Mouse (Mus musculus): Measurements from ENCODE around the gene Ppp4r2. TPM values are rescaled to one million over a fixed set of nuclear protein-coding genes. Genes with fewer than 3 reads are reported as not detected.

Ppp4r2 gene
- polyA plus RNA-seq, 1 experiment from 2014 or later = 8.0 TPM

DNA sequence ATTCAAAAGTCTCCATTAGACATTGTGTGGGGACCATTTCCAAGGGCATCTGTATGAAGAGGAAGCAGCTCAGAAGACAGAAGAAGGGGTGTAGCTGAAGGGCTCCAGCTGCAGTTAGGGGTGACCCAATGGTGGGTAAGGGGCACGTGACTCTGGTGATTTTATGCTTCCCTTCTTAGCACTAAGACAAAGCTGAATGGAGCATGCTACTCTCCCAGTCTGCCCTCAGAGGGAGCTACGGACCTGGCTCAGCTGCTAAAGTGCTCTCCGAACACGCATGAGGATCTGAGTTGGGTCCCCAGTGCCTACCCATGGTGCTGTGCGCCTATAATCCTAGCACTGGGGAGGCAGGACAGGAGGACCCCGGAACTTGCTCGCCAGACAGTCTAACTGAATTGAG is 52.0 kb downstream of the Ppp4r2 start:
- Histone ChIP-seq H3K27ac (replicated peaks) (no peak overlapping the region), H3K27me3 (no peaks in the 10 kb centered on the region), H3K4me3 (replicated peaks) (no peak overlapping the region), H3K4me2 (no peak overlapping the region), H3K36me3 (replicated peaks) (no peaks in the 10 kb centered on the region), H3K9ac (no peak overlapping the region), H3K9me3 (replicated peaks) (no peaks in the 10 kb centered on the region), H3K4me1 (replicated peaks) (no peaks in the 10 kb centered on the region)
- ATAC-seq (ENCODE audit: insufficient read depth) = no peak
- WGBS (ENCODE audit: insufficient replicate concordance) = 57% methylated on average over 7 of the region's 7 CpGs

DNA sequence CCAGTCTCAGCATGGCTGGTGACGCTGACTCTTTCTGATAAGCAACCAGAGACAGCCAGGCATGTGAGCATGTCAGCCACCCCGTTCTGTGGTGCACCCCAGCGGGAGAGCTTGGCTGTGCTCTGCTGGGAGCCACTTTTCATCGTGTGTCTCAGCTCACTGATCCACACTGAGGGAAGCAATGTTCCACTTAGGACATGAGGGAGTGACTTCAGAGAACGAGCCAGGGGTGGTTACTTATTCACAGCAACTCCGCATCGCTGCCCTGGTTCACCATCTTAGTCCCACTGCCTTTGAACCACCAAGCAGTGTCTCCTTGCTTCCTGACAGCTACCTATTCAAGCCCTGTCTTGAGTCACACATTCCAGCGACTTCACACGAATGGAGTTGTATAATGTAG is 53.6 kb downstream of the Ppp4r2 start:
- Histone ChIP-seq H3K4me3 (replicated peaks) (no peak overlapping the region), H3K27me3 (no peaks in the 10 kb centered on the region), H3K36me3 (replicated peaks) (no peaks in the 10 kb centered on the region), H3K9ac (no peak overlapping the region), H3K27ac (replicated peaks) (no peak overlapping the region), H3K4me2 (no peak overlapping the region), H3K4me1 (replicated peaks) (no peaks in the 10 kb centered on the region), H3K9me3 (replicated peaks) (no peaks in the 10 kb centered on the region)
- no peak for ATAC-seq (ENCODE audit: insufficient read depth)
- 72% methylated on average over 9 of the region's 9 CpGs for WGBS (ENCODE audit: insufficient replicate concordance)

DNA sequence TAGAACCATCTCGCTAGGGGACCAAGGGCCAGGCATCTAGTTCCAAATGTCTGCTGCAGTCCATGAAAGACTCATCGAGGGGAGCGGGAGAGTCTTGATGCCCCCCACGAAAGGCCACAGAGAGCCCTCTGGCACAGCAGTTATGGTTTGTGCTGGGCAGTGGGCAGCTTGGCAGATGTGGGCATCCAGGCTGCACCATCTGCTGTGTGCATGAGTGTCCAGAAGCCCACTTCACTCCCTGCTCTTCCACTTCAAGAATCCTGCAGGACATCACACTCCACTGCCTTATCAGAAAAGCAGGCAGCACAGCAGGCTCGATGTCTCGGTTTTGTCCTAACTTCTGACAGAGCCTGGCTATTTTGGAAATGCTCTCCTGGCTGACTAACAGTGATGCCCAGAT is 55.9 kb downstream of the Ppp4r2 start:
- 66% methylated on average over 6 of the region's 6 CpGs for WGBS (ENCODE audit: insufficient replicate concordance)
- no peak for ATAC-seq (ENCODE audit: insufficient read depth)
- no peaks in the 10 kb centered on the region for H3K27me3 ChIP-seq

DNA sequence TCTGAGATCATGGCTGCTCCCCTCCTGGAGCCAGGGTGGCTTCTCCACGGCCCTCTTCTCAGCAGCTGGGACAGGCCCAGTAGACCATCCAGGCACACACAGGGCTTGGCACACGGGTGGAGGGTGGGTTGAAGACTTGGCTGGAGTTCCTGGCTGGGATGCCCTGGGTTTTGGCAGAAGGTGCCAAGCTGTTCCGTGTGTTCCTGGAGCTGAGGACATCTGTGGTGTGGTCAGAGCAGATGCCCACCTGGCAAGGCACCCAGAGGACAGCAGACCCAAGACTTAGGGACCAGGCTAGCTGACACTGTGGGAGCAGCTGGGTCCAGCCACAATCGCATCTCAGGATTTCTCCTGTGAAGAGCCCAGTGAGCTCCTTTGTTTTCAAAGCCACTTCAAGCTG is 59.1 kb downstream of the Ppp4r2 start:
- ATAC-seq (ENCODE audit: insufficient read depth) = no peak
- H3K4me2 ChIP-seq = no peak overlapping the region
- WGBS (ENCODE audit: insufficient replicate concordance) = 60% methylated on average over 4 of the region's 4 CpGs
- H3K27me3 ChIP-seq = no peaks in the 10 kb centered on the region
- no peak overlapping the region for H3K9ac ChIP-seq
- no peaks in the 10 kb centered on the region for H3K36me3 ChIP-seq (replicated peaks)
- H3K4me1 ChIP-seq (replicated peaks) = no peaks in the 10 kb centered on the region
- H3K27ac ChIP-seq (replicated peaks) = no peak overlapping the region
- H3K9me3 ChIP-seq (replicated peaks) = no peaks in the 10 kb centered on the region
- H3K4me3 ChIP-seq (replicated peaks) = no peak overlapping the region

More for the DNA sequence above, 55.9 kb downstream of the Ppp4r2 start:
- Histone ChIP-seq H3K27ac (replicated peaks) (no peak overlapping the region), H3K9me3 (replicated peaks) (no peaks in the 10 kb centered on the region), H3K4me2 (no peak overlapping the region), H3K4me3 (replicated peaks) (no peak overlapping the region), H3K9ac (no peak overlapping the region), H3K4me1 (replicated peaks) (no peaks in the 10 kb centered on the region), H3K36me3 (replicated peaks) (no peaks in the 10 kb centered on the region)

DNA sequence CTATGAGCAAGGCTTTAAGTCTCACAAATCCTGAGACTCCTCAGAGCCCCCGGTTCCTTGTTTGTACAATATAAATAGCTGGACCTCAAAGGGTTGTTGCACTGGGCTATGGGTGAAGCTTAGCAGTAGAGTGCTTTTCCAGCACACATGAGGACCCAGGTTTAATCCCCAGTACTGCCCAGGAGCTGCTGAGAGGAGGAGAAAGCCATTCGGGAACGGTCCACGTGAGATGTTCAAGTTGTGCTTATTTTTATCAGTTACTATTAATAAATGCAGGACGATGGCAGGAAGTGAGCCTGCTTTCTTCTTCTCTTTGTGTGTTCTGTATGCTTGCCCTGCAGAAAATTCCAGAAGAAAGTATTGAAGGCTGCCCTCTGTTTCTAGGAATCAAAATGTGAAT is 59.7 kb downstream of the Ppp4r2 start:
- H3K4me2 ChIP-seq = no peak overlapping the region
- WGBS (ENCODE audit: insufficient replicate concordance) = 44% methylated on average over 5 of the region's 5 CpGs
- no peak for ATAC-seq (ENCODE audit: insufficient read depth)

DNA sequence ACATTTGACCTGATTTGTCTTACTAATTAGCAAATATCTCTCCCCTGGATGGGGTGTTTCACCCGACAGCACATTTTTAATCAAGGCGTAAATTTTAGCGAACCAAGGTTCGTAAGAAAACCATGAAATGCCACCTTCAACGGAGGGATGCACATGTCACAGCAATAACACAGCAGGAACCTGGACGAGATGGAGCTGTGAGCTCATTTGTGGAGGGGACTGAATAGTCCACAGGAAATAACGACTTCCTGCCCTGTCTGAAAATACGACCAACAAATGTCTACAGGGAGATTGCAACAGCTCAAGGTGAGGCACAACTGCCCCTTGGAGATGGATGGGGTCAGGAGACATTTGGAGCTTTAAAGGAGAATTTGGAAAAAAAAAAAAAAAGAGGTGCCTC is 61.8 kb downstream of the Ppp4r2 start:
- no peaks in the 10 kb centered on the region for H3K4me1 ChIP-seq (replicated peaks)
- 34% methylated on average over 8 of the region's 8 CpGs for WGBS (ENCODE audit: insufficient replicate concordance)
- ATAC-seq (ENCODE audit: insufficient read depth) = no peak

More for the DNA sequence above, 59.7 kb downstream of the Ppp4r2 start:
- H3K4me1 ChIP-seq (replicated peaks) = no peaks in the 10 kb centered on the region
- H3K9me3 ChIP-seq (replicated peaks) = no peaks in the 10 kb centered on the region
- H3K27me3 ChIP-seq = no peaks in the 10 kb centered on the region
- no peak overlapping the region for H3K9ac ChIP-seq
- no peak overlapping the region for H3K27ac ChIP-seq (replicated peaks)
- H3K36me3 ChIP-seq (replicated peaks) = no peaks in the 10 kb centered on the region
- no peak overlapping the region for H3K4me3 ChIP-seq (replicated peaks)

DNA sequence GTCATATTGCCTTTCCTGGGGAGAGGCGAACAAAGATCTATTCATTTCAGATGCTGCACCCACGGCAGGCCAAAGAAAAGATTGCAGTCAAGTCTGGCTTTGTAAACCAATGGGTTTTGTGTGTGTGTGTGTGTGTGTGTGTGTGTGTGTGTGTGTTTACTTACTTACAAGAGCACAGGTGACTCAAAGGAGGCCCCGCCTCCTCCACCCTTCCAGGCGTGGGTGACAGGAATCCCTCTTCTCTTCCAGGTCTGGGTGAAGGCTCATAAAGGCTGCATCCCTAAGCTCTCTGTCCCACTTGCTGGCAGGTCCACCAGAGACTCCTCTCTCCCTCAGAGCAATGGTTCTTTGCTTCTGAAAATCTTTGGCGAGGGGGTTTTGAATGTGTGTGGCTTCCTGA is 63.5 kb downstream of the Ppp4r2 start:
- Histone ChIP-seq H3K9me3 (replicated peaks) (no peaks in the 10 kb centered on the region), H3K4me3 (replicated peaks) (no peak overlapping the region), H3K4me1 (replicated peaks) (no peaks in the 10 kb centered on the region), H3K27me3 (no peaks in the 10 kb centered on the region), H3K36me3 (replicated peaks) (no peaks in the 10 kb centered on the region), H3K27ac (replicated peaks) (no peak overlapping the region), H3K4me2 (no peak overlapping the region), H3K9ac (no peak overlapping the region)
- WGBS (ENCODE audit: insufficient replicate concordance) = 57% methylated on average over 5 of the region's 5 CpGs
- ATAC-seq (ENCODE audit: insufficient read depth) = no peak

More for the DNA sequence above, 61.8 kb downstream of the Ppp4r2 start:
- Histone ChIP-seq H3K36me3 (replicated peaks) (no peaks in the 10 kb centered on the region), H3K9ac (no peak overlapping the region), H3K9me3 (replicated peaks) (no peaks in the 10 kb centered on the region), H3K27ac (replicated peaks) (no peak overlapping the region), H3K4me2 (no peak overlapping the region), H3K27me3 (no peaks in the 10 kb centered on the region), H3K4me3 (replicated peaks) (no peak overlapping the region)

DNA sequence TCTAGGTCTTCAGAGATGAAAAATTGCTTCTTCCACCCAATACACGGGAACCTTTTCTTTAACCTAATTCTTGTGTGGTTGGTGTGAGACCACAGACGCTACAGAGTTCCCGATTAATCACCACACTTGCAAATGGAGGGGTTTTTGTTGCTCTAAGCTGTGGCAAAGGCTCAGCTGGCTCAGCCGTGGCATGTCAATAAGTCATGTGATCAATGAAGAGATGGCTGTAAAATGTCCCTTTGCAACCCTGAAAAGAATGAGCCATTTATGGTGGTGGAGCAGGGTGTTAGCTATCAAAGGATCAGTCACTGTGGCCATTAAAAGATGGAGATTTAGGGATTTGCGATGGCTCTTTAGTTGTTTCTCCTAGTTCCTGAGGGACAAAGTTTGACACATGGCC is 71.0 kb downstream of the Ppp4r2 start:
- ATAC-seq (ENCODE audit: insufficient read depth) = no peak
- 52% methylated on average over 5 of the region's 5 CpGs for WGBS (ENCODE audit: insufficient replicate concordance)

DNA sequence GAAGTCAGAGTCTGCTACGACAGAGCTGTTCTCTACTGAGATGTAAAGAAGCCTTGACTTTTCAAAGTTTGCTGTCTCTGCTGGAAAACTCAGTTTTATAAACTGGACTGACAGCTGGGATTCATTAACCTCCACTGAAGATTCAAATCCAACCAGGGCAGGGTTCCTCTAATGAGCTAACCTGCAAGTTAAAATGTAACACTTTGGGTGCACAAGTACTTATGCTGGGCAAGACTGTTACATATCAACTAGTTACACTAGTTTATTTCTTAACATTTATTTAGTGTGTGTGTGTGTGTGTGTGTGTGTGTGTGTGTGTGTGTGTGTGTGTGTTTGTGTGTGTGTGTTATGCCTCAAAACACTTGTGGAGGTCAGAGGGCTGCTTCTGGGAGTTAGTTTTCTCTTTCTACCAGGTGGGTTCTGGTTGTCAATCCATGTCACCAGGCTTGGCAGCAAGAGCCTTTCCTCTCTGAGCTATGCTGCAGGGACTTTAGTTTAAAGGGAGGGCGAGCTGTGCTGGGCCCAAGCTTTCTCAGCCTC is 76.8 kb downstream of the Ppp4r2 start:
- Histone ChIP-seq H3K9me3 (replicated peaks) (no peaks in the 10 kb centered on the region), H3K27ac (replicated peaks) (no peak overlapping the region), H3K4me1 (replicated peaks) (no peaks in the 10 kb centered on the region), H3K36me3 (replicated peaks) (no peaks in the 10 kb centered on the region), H3K27me3 (no peaks in the 10 kb centered on the region), H3K9ac (no peak overlapping the region), H3K4me2 (no peak overlapping the region), H3K4me3 (replicated peaks) (no peak overlapping the region)
- WGBS (ENCODE audit: insufficient replicate concordance) = 82% methylated on average over 2 of the region's 2 CpGs
- ATAC-seq (ENCODE audit: insufficient read depth) = no peak

More for the DNA sequence above, 71.0 kb downstream of the Ppp4r2 start:
- no peaks in the 10 kb centered on the region for H3K27me3 ChIP-seq
- H3K27ac ChIP-seq (replicated peaks) = no peak overlapping the region
- no peak overlapping the region for H3K9ac ChIP-seq
- H3K4me2 ChIP-seq = no peak overlapping the region
- H3K36me3 ChIP-seq (replicated peaks) = no peaks in the 10 kb centered on the region
- no peaks in the 10 kb centered on the region for H3K9me3 ChIP-seq (replicated peaks)
- H3K4me3 ChIP-seq (replicated peaks) = no peak overlapping the region
- H3K4me1 ChIP-seq (replicated peaks) = no peaks in the 10 kb centered on the region

Other genes starting within 250 kb of the Ppp4r2 start
- 8.7 and 10.0 TPM in 2 replicates for gene Shq1, start 162.5 kb upstream of the Ppp4r2 start, polyA plus RNA-seq (2015; fragmentation: Nextera tagmentation; extraction: Ambion mirVana)
- 0.06 and 0.14 TPM in 2 replicates for gene Gxylt2, start 128.9 kb upstream of the Ppp4r2 start, polyA plus RNA-seq (2015; fragmentation: Nextera tagmentation; extraction: Ambion mirVana)

Measured in liver, embryonic 15.5 days (tissue).